Mouse (Mus musculus): ENCODE data around the gene Ift80. TPM values are rescaled to one million over a fixed set of nuclear protein-coding genes. Genes with fewer than 3 reads are reported as not detected.

The Ift80 gene
- total and polyA plus RNA-seq, 3 experiments = 4.6 to 8.4 TPM; not detected in 1

GRCm38 (mm10) chr3:68852414-68852813 lies 152.0 kb downstream of the Ift80 start:
- Histone ChIP-seq H3K4me1 (ENCODE audit: control insufficient read depth in 1 of 2, insufficient read depth in 2 of 2, low read length in 2 of 2) (no peaks in the 10 kb centered on the region; a peak in 1 of 4 replicates), H3K4me3 (ENCODE audit: control insufficient read depth in 1 of 2, insufficient read depth in 1 of 2, low read depth in 2 of 2, low read length in 2 of 2) (no peak overlapping the region), H3K79me2 (ENCODE audit: control insufficient read depth, insufficient read depth, low read length, poor library complexity) (no peaks in the 10 kb centered on the region), H3K9me3 (replicated peaks; ENCODE audit: insufficient read depth, low read length) (no peaks in the 10 kb centered on the region), H3K36me3 (ENCODE audit: control insufficient read depth in 1 of 2, insufficient read depth in 2 of 2, low read length in 2 of 2) (peaks cover 0 to 4% of the 10 kb centered on the region in 2 experiments; a peak in 1 of 4 replicates), H3K27ac (ENCODE audit: control insufficient read depth, low read depth, low read length) (no peak overlapping the region), H3K27me3 (ENCODE audit: control insufficient read depth in 1 of 2, insufficient read depth in 2 of 2, low read length in 2 of 2) (no peaks in the 10 kb centered on the region; a peak in 1 of 4 replicates), H3K9ac (ENCODE audit: control insufficient read depth, low read depth, low read length, poor library complexity, severe bottlenecking) (no peak overlapping the region)
- DNase-seq (ENCODE audit: low read depth, low spot score) = no peak
- TF ChIP-seq JUND (IDR thresholded peaks at IDR 0.05; ENCODE audit: low read depth, low read length) = no peak
- TF ChIP-seq MYB (IDR thresholded peaks at IDR 0.05; ENCODE audit: low read depth, low read length) = no peak
- TF ChIP-seq USF1 (IDR thresholded peaks at IDR 0.05; ENCODE audit: low read depth, low read length) = no peak
- TF ChIP-seq ZKSCAN1 (IDR thresholded peaks at IDR 0.05; ENCODE audit: low read depth, low read length) = no peak
- no peak for TF ChIP-seq CHD1 (IDR thresholded peaks at IDR 0.05; ENCODE audit: low read depth, low read length)
- TF ChIP-seq USF2 (IDR thresholded peaks at IDR 0.05; ENCODE audit: borderline replicate concordance in 1 of 2, insufficient read depth in 1 of 2, low read depth in 1 of 2, low read length in 2 of 2) = no peak
- no peak for TF ChIP-seq MAX (IDR thresholded peaks at IDR 0.05; ENCODE audit: low read length)
- no peak for TF ChIP-seq POLR2AphosphoS2 (IDR thresholded peaks at IDR 0.05; ENCODE audit: low read length)
- no peak for TF ChIP-seq NELFE (IDR thresholded peaks at IDR 0.05; ENCODE audit: low read depth, low read length)
- TF ChIP-seq KAT2A (conservative IDR thresholded peaks at IDR 0.05; ENCODE audit: low read depth, low read length) = no peak
- TF ChIP-seq MAFK (IDR thresholded peaks at IDR 0.05; ENCODE audit: borderline replicate concordance, low read depth, low read length) = no peak
- TF ChIP-seq CHD2 (IDR thresholded peaks at IDR 0.05; ENCODE audit: low read length) = no peak
- no peak for TF ChIP-seq ETS1 (IDR thresholded peaks at IDR 0.05; ENCODE audit: low read depth, low read length)
- no peak for TF ChIP-seq SIN3A (IDR thresholded peaks at IDR 0.05; ENCODE audit: low read length)
- TF ChIP-seq E2F4 (IDR thresholded peaks at IDR 0.05; ENCODE audit: borderline replicate concordance, low read depth, low read length) = no peak
- no peak for TF ChIP-seq MXI1 (IDR thresholded peaks at IDR 0.05; ENCODE audit: low read depth, low read length)
- no peak for TF ChIP-seq SMC3 (IDR thresholded peaks at IDR 0.05; ENCODE audit: low read depth, low read length)
- TF ChIP-seq HCFC1 (IDR thresholded peaks at IDR 0.05; ENCODE audit: low read depth, low read length) = no peak
- no peak for TF ChIP-seq GABPA (IDR thresholded peaks at IDR 0.05; ENCODE audit: low read depth, low read length)
- TF ChIP-seq MEF2A (IDR thresholded peaks at IDR 0.05; ENCODE audit: extremely low read depth, insufficient replicate concordance, low read depth, low read length, poor library complexity, severe bottlenecking) = no peak

- no peak overlapping the region for H3K27ac ChIP-seq (ENCODE audit: control insufficient read depth, low read depth, low read length)
- peaks cover 0 to 4% of the 10 kb centered on the region in 2 experiments; a peak in 1 of 4 replicates for H3K36me3 ChIP-seq (ENCODE audit: control insufficient read depth in 1 of 2, insufficient read depth in 2 of 2, low read length in 2 of 2)
- no peaks in the 10 kb centered on the region; a peak in 1 of 4 replicates for H3K4me1 ChIP-seq (ENCODE audit: control insufficient read depth in 1 of 2, insufficient read depth in 2 of 2, low read length in 2 of 2)
- H3K9ac ChIP-seq (ENCODE audit: control insufficient read depth, low read depth, low read length, poor library complexity, severe bottlenecking) = no peak overlapping the region
- H3K27me3 ChIP-seq (ENCODE audit: control insufficient read depth in 1 of 2, insufficient read depth in 2 of 2, low read length in 2 of 2) = no peaks in the 10 kb centered on the region; a peak in 1 of 4 replicates
- no peaks in the 10 kb centered on the region for H3K9me3 ChIP-seq (replicated peaks; ENCODE audit: insufficient read depth, low read length)
- TF ChIP-seq HCFC1 (IDR thresholded peaks at IDR 0.05; ENCODE audit: low read depth, low read length) (no peak), USF1 (IDR thresholded peaks at IDR 0.05; ENCODE audit: low read depth, low read length) (no peak), SMC3 (IDR thresholded peaks at IDR 0.05; ENCODE audit: low read depth, low read length) (no peak), MAX (IDR thresholded peaks at IDR 0.05; ENCODE audit: low read length) (no peak), NELFE (IDR thresholded peaks at IDR 0.05; ENCODE audit: low read depth, low read length) (no peak), POLR2AphosphoS5 (IDR thresholded peaks at IDR 0.05; ENCODE audit: borderline replicate concordance, low read depth, low read length) (no peak), GATA1 (IDR thresholded peaks at IDR 0.05; ENCODE audit: low read depth, low read length) (no peak), CHD2 (IDR thresholded peaks at IDR 0.05; ENCODE audit: low read length) (no peak), BHLHE40 (IDR thresholded peaks at IDR 0.05; ENCODE audit: borderline replicate concordance, low read depth, low read length) (no peak), MEF2A (IDR thresholded peaks at IDR 0.05; ENCODE audit: extremely low read depth, insufficient replicate concordance, low read depth, low read length, poor library complexity, severe bottlenecking) (no peak), TCF12 (IDR thresholded peaks at IDR 0.05; ENCODE audit: low read depth, low read length) (no peak), JUND (IDR thresholded peaks at IDR 0.05; ENCODE audit: low read depth, low read length) (no peak), CTCF (IDR thresholded peaks at IDR 0.05 in 2 of 3, conservative IDR thresholded peaks at IDR 0.05 in 1 of 3; ENCODE audit: control insufficient read depth in 1 of 3, insufficient read depth in 1 of 3, low read depth in 2 of 3, low read length in 3 of 3, poor library complexity in 1 of 3, severe bottlenecking in 1 of 3) (no peak)
- H3K4me3 ChIP-seq (ENCODE audit: control insufficient read depth in 1 of 2, insufficient read depth in 1 of 2, low read depth in 2 of 2, low read length in 2 of 2) = no peak overlapping the region
- no peak for DNase-seq (ENCODE audit: low read depth, low spot score)
- no peaks in the 10 kb centered on the region for H3K79me2 ChIP-seq (ENCODE audit: control insufficient read depth, insufficient read depth, low read length, poor library complexity)
Measured at GRCm38 (mm10) chr3:68848323-68848722, 156.0 kb downstream of the Ift80 start.
